Mouse (Mus musculus) liver, embryonic 11.5 days (tissue): ENCODE data around the gene Fthl17f. TPM values are rescaled to one million over a fixed set of nuclear protein-coding genes. Genes with fewer than 3 reads are reported as not detected.
"Not testable (repeated sequence)": the region's sequence is repeated elsewhere in the genome, so short reads cannot be mapped to it uniquely, and the experiment has no call there.

Experiments
- ATAC-seq: fragments of 200-750 bp; cut with Nextera tagmentation; replicated peaks from 2 replicates; pipeline ENCODE4 v1.8.0; 2017; ENCODE audit warnings: moderate number of reproducible peaks, mild to moderate bottlenecking, moderate TSS enrichment, moderate library complexity; ENCODE audit not compliant: low FRiP score
- DNase-seq: peaks from one replicate; pipeline ENCODE4 v3.0.0-alpha.2; 2017; ENCODE audit warnings: low spot score
- H3K27ac ChIP-seq: fragments of 300-500 bp; sonication (generic); 2 replicates; pipeline ENCODE4 v1.5.1; 2014; ENCODE audit warnings: mild to moderate bottlenecking, low read depth, low read length, control low read depth
- H3K27me3 ChIP-seq: fragments of 300-500 bp; sonication (generic); replicated peaks from 2 replicates; pipeline ENCODE4 v1.6.1; 2014; ENCODE audit warnings: low read length, mixed read lengths; ENCODE audit not compliant: control insufficient read depth, insufficient read depth
- H3K36me3 ChIP-seq: fragments of 300-500 bp; sonication (generic); 2 replicates; pipeline ENCODE4 v1.6.1; 2014; ENCODE audit warnings: mild to moderate bottlenecking, low read length, moderate library complexity, mixed read lengths; ENCODE audit not compliant: control insufficient read depth, insufficient read depth
- H3K4me1 ChIP-seq: fragments of 300-500 bp; sonication (generic); replicated peaks from 2 replicates; pipeline ENCODE4 v1.6.1; 2014; ENCODE audit warnings: low read length, mixed read lengths; ENCODE audit not compliant: control insufficient read depth, insufficient read depth
- H3K4me2 ChIP-seq: fragments of 300-500 bp; sonication (generic); 2 replicates; pipeline ENCODE4 v1.6.1; 2014; ENCODE audit warnings: mild to moderate bottlenecking, control low read depth, moderate library complexity
- H3K4me3 ChIP-seq: fragments of 300-500 bp; sonication (generic); 2 replicates; pipeline ENCODE4 v1.5.1; 2014; ENCODE audit warnings: low read depth, low read length, control low read depth
- H3K9ac ChIP-seq: fragments of 300-500 bp; sonication (generic); 2 replicates; pipeline ENCODE4 v1.6.1; 2014; ENCODE audit warnings: low read depth, low read length, control low read depth
- H3K9me3 ChIP-seq: fragments of 300-500 bp; sonication (generic); 2 replicates; pipeline ENCODE4 v1.6.1; 2016; ENCODE audit warnings: low read length, inconsistent platforms, mixed read lengths; ENCODE audit not compliant: control insufficient read depth
- WGBS: fragments of 180-500 bp; shearing (Covaris S2); extraction: QIAGEN DNeasy Blood & Tissue Kit; methylation state at CpG from one replicate; pipeline ENCODE4 v1.1.7; 2014; 5-methylcytosine and 5-hydroxymethylcytosine counted together
- polyA plus RNA-seq: library from polyadenylated mRNA; unstranded; fragments of >200 nt; fragmentation: Nextera tagmentation; extraction: Ambion mirVana; gene quantifications from 2 replicates; pipeline ENCODE4 v1.2.1, GENCODE M21; 2014

Gene Fthl17f
- polyA plus RNA-seq = not detected in 2 replicates

DNA sequence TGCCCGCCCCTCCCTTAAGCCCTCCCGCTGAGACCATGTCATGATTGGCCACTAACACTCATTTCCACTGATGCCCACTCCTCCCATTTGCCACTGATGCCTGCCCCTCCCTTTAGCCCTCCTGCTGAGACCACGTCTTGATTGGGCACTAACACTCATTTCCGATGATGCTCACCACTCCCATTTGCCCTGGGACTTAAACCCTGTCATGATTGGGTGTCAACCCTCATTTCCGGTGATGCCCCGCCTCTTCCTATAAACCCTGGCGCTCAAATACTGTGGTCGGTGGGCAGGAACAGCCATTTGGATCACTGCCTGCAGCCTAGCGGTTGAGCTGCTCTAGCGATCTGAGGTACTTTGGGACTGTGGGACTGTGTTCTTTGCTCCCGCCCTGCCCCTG is at the start of gene Fthl17f:
Gene Fthl17f, plus strand, starts transcription at position 301 of the 400 bp plus-strand sequence.
- H3K36me3 ChIP-seq = not testable (repeated sequence)

DNA sequence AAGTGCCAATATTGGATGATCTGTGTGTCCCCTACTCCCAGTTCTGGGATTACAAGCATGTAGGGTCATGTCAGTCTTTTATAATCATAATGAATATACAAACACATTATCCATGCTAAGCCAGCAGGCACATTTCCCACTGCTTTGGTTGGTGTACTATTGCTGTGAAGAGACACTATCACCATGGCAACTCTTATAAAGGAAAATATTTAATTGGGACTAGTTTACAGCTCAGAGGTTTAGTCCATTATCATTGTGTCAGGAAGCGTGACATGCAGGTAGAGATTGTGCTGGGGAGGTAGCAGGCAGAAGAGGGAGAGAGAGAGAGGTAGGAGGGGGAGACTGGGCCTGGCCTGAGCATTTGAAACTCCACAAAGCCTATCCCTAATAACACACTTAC is 46.7 kb upstream of the Fthl17f start:
- no peak overlapping the region for H3K4me3 ChIP-seq
- H3K4me1 ChIP-seq = no peaks in the 10 kb centered on the region
- H3K36me3 ChIP-seq = no peaks in the 10 kb centered on the region
- 39% methylated on average over 1 of the region's 1 CpGs for WGBS
- H3K9ac ChIP-seq = no peak overlapping the region
- ATAC-seq = no peak
- no peak overlapping the region for H3K27ac ChIP-seq
- DNase-seq = no peak
- H3K27me3 ChIP-seq = no peaks in the 10 kb centered on the region
- no peaks in the 10 kb centered on the region for H3K9me3 ChIP-seq
- H3K4me2 ChIP-seq = no peak overlapping the region

More for the DNA sequence above, at the start of gene Fthl17f:
- H3K9ac ChIP-seq, H3K4me2 ChIP-seq, ATAC-seq, DNase-seq, H3K4me3 ChIP-seq, H3K9me3 ChIP-seq, H3K27me3 ChIP-seq, H3K4me1 ChIP-seq, H3K27ac ChIP-seq: not testable (repeated sequence)
- WGBS = 87% methylated on average over 11 of the region's 11 CpGs

DNA sequence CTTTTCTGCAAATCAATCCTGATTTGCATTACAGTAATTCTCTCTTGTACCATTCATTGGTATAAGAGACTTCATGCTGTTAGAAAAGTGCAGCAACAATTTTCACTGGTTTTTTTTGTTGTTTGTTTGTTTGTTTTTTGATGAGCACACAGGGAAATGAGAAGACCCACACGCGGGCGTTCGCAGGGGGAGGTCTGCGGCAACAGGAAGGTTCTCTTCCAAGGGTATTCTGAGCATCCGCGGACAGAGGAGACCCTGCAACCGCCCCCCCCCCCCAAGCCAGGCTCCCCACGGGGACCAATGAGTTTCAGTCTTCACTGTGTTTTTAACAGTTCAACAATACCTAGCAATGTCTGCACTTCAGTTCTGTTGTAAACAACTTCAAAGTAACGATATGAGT is 43.3 kb upstream of the Fthl17f start:
- Histone ChIP-seq H3K27ac (no peak overlapping the region), H3K4me1 (no peaks in the 10 kb centered on the region), H3K36me3 (no peaks in the 10 kb centered on the region), H3K4me3 (no peak overlapping the region), H3K4me2 (no peak overlapping the region), H3K27me3 (no peaks in the 10 kb centered on the region), H3K9ac (no peak overlapping the region), H3K9me3 (no peaks in the 10 kb centered on the region)
- ATAC-seq (no peak), DNase-seq (no peak)
- WGBS = 69% methylated on average over 10 of the region's 10 CpGs

DNA sequence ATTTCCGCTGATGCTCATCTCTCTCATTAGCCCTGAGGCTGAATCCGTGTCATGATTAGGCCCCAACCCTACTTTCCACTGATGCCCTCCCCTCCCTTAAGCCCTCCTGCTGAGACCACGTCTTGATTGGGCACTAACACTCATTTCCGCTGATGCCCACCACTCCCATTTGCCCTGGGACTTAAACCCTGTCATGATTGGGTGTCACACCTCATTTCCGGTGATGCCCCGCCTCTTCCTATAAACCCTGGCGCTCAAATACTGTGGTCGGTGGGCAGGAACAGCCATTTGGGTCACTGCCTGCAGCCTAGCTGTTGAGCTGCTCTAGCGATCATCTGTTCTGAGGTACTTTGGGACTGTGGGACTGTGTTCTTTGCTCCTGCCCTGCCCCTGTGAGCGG is 29.6 kb upstream of the Fthl17f start, which contains the start of gene Fthl17e:
Gene Fthl17e, plus strand, starts transcription at position 301 of the 400 bp plus-strand sequence.
- H3K4me2 ChIP-seq, H3K4me3 ChIP-seq, H3K27ac ChIP-seq, H3K9ac ChIP-seq, H3K9me3 ChIP-seq, H3K27me3 ChIP-seq, ATAC-seq, DNase-seq, H3K36me3 ChIP-seq, H3K4me1 ChIP-seq: not testable (repeated sequence)
- 86% methylated on average over 1 of the region's 10 CpGs for WGBS

DNA sequence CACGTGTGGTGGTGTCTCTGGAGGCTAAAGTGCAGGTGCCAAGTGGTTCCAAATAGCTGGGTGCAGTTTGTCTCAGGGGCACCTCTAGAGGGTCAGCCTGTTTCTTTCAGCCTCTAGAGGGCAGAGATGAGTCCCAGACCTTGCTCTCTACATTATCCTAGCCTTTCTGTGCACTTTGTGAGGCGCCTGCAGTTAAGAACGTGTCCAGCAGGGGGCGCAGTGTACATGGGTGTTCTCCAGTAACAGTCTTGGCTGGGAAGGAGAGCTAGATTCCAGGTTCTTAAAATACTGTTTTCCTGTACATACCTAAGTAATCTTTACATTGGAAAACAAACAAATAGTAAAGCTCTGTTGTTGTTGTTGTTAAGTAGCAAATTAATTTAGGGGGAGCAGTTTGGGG is 21.2 kb upstream of the Fthl17f start:
- not testable (repeated sequence) for DNase-seq

DNA sequence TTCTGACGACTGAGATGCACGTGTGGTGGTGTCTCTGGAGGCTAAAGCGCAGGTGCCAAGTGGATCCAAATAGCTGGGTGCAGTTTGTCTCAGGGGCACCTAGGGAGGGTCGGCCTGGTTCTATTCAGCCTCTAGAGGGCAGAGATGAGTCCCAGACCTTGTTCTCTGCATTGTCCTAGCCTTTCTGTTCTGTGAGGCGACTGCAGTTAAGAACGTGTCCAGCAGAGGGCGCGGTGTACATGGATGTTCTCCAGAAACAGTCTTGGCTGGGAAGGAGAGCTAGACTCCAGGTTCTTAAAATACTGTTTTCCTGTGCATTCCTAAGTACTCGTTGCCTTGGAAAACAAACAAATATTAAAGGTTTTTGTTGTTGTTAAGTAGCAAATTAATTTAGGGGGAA is 1.9 kb upstream of the Fthl17f start:
- not testable (repeated sequence) for H3K4me2 ChIP-seq, H3K9ac ChIP-seq, H3K4me1 ChIP-seq, H3K27me3 ChIP-seq, H3K9me3 ChIP-seq, H3K36me3 ChIP-seq, DNase-seq, H3K4me3 ChIP-seq, H3K27ac ChIP-seq, ATAC-seq
- 21% methylated on average over 7 of the region's 9 CpGs for WGBS

More for the DNA sequence above, 21.2 kb upstream of the Fthl17f start:
- not testable (repeated sequence) for H3K9ac ChIP-seq, H3K4me2 ChIP-seq, ATAC-seq, H3K36me3 ChIP-seq, H3K9me3 ChIP-seq, H3K4me3 ChIP-seq, H3K27me3 ChIP-seq, H3K4me1 ChIP-seq, H3K27ac ChIP-seq
- 41% methylated on average over 3 of the region's 4 CpGs for WGBS

DNA sequence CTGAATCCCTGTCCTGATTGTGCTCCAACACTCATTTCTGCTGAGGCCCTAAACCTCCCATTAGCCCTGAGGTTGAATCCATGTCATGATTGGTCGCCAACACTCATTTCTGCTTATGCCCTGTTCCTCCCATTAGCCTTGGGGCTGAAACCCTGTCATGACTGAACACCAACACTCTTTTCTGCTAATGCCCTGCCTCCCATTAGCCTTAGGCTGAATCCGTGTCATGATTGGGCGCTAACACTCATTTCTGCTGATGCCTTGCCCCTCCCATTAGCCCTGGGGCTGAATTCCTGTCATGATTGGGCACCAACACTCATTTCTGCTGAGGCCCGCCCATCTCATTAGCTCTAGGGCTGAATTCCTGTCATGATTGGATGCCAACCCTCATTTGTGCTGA is 714 bp upstream of the Fthl17f start:
- no peaks in the 10 kb centered on the region for H3K27me3 ChIP-seq
- no peaks in the 10 kb centered on the region for H3K36me3 ChIP-seq
- DNase-seq (no peak), ATAC-seq (no peak)
- WGBS = 83% methylated on average over 4 of the region's 4 CpGs
- H3K4me2 ChIP-seq = no peak overlapping the region
- no peaks in the 10 kb centered on the region for H3K9me3 ChIP-seq
- H3K27ac ChIP-seq = no peak overlapping the region
- H3K9ac ChIP-seq = no peak overlapping the region
- no peaks in the 10 kb centered on the region for H3K4me1 ChIP-seq
- no peak overlapping the region for H3K4me3 ChIP-seq

DNA sequence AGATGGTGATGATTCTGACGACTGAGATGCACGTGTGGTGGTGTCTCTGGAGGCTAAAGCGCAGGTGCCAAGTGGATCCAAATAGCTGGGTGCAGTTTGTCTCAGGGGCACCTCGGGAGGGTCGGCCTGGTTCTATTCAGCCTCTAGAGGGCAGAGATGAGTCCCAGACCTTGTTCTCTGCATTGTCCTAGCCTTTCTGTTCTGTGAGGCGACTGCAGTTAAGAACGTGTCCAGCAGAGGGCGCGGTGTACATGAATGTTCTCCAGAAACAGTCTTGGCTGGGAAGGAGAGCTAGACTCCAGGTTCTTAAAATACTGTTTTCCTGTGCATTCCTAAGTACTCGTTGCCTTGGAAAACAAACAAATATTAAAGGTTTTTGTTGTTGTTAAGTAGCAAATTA is 14.9 kb downstream of the Fthl17f start:
- DNase-seq, H3K4me3 ChIP-seq, H3K4me1 ChIP-seq, ATAC-seq, H3K9me3 ChIP-seq, H3K4me2 ChIP-seq, H3K9ac ChIP-seq, H3K27ac ChIP-seq, H3K27me3 ChIP-seq, H3K36me3 ChIP-seq: not testable (repeated sequence)
- 15% methylated on average over 8 of the region's 10 CpGs for WGBS

DNA sequence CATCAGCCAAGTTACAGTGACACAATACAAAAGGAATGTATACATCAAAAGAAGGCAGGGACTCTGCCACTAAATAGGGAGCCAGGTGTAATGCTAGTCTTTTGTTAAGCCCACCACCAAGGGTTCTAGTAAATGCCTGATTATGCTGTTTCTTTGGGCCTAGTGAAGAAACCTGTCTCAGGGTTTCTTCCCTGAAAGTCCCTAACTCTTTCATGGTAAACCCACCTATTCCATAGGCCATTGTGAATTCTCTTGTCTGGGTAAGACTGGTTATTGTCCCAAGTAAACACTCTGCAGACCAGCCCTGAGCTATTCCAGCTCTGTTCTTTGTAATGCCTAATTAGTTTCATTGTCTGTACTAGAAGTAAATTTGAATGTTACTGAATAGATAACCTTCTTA is 32.3 kb downstream of the Fthl17f start:
- H3K9ac ChIP-seq, H3K4me2 ChIP-seq, H3K4me3 ChIP-seq, H3K4me1 ChIP-seq, DNase-seq, H3K9me3 ChIP-seq, H3K27me3 ChIP-seq, H3K36me3 ChIP-seq, ATAC-seq, H3K27ac ChIP-seq: not testable (repeated sequence)
